Mouse (Mus musculus) liver, embryonic 14.5 days (tissue): ENCODE data around the gene Selenov. TPM values are rescaled to one million over a fixed set of nuclear protein-coding genes. Genes with fewer than 3 reads are reported as not detected.
A peak's percentile ranks its signal among the peaks of the same experiment; 100 is the strongest.

Experiments
- ATAC-seq: fragments of 200-750 bp; cut with Nextera tagmentation; 2 replicates; pipeline ENCODE4 v1.8.0; 2017; ENCODE audit warnings: moderate number of reproducible peaks, mild to moderate bottlenecking, moderate library complexity; ENCODE audit not compliant: insufficient read depth
- DNase-seq, 3 experiments: peaks; one replicate each; pipeline ENCODE4 v3.0.0-alpha.2; 2012 to 2013; ENCODE audit warnings: low read depth in 3 of 3, low spot score in 3 of 3
- H3K27ac ChIP-seq: fragments of 300-500 bp; sonication (generic); 2 replicates; pipeline ENCODE4 v1.5.1; 2014; ENCODE audit warnings: moderate library complexity, mild to moderate bottlenecking, control low read depth, inconsistent platforms
- H3K27me3 ChIP-seq: fragments of 300-500 bp; sonication (generic); 2 replicates; pipeline ENCODE4 v1.6.1; 2014; ENCODE audit warnings: mild to moderate bottlenecking, low read length, moderate library complexity; ENCODE audit not compliant: control insufficient read depth, insufficient read depth
- H3K36me3 ChIP-seq: fragments of 300-500 bp; sonication (generic); replicated peaks from 2 replicates; pipeline ENCODE4 v1.6.1; 2014; ENCODE audit warnings: low read depth; ENCODE audit not compliant: control insufficient read depth, insufficient read depth
- H3K4me1 ChIP-seq, 2 experiments: fragments of 200-500 bp in 1 of 2; fragments of 300-500 bp in 1 of 2; sonication (generic) in 1 of 2; replicated peaks; 2 replicates each; pipeline ENCODE4 v1.6.1; 2012 to 2014; ENCODE audit warnings: antibody characterized with exemption in 1 of 2, inconsistent platforms in 1 of 2, low read length in 1 of 2; ENCODE audit not compliant: control insufficient read depth in 2 of 2, insufficient read depth in 2 of 2
- H3K4me2 ChIP-seq: fragments of 300-500 bp; sonication (generic); 2 replicates; pipeline ENCODE4 v1.6.1; 2014; ENCODE audit warnings: low read depth, mild to moderate bottlenecking, control low read depth, moderate library complexity
- H3K4me3 ChIP-seq, 2 experiments: fragments of 200-500 bp in 1 of 2; fragments of 300-500 bp in 1 of 2; sonication (generic) in 1 of 2; 2 replicates each; pipeline ENCODE4 v1.5.1; 2012 to 2014; ENCODE audit warnings: low read depth in 2 of 2, low read length in 2 of 2, mild to moderate bottlenecking in 2 of 2, control low read depth in 1 of 2, inconsistent platforms in 1 of 2, moderate library complexity in 1 of 2; ENCODE audit not compliant: insufficient read depth in 1 of 2
- H3K9ac ChIP-seq: fragments of 300-500 bp; sonication (generic); replicated peaks from 2 replicates; pipeline ENCODE4 v1.6.1; 2014; ENCODE audit warnings: mild to moderate bottlenecking, control low read depth, moderate library complexity
- H3K9me3 ChIP-seq: fragments of 300-500 bp; sonication (generic); 2 replicates; pipeline ENCODE4 v1.6.1; 2016; ENCODE audit warnings: low read length, mixed read lengths; ENCODE audit not compliant: control insufficient read depth
- CTCF ChIP-seq: IDR thresholded peaks from 2 replicates; pipeline ENCODE4 v1.5.1; 2016; ENCODE audit warnings: antibody characterized with exemption, low read depth, control low read depth
- EP300 ChIP-seq: IDR thresholded peaks from 2 replicates; pipeline ENCODE4 v1.6.1; 2016; ENCODE audit warnings: antibody characterized with exemption, low read depth
- WGBS: fragments of 180-500 bp; shearing (Covaris S2); extraction: QIAGEN DNeasy Blood & Tissue Kit; methylation state at CpG from one replicate; pipeline ENCODE4 v1.1.7; 2014; ENCODE audit not compliant: insufficient replicate concordance; 5-methylcytosine and 5-hydroxymethylcytosine counted together
- polyA plus RNA-seq, 2 experiments: library from polyadenylated mRNA; depleted of rRNA in 1 of 2; stranded (reverse) in 1 of 2; unstranded in 1 of 2; fragments of >200 nt; fragmentation: Nextera tagmentation in 1 of 2; extraction: Ambion mirVana in 1 of 2; gene quantifications; 2 replicates each; pipeline versions ENCODE4 v1.2.1 to v1.2.3; 2012 to 2014

The Selenov gene
- polyA plus RNA-seq, 2 experiments = not detected

GRCm38 (mm10) chr7:28306216-28306615 lies 15.2 kb upstream of the Selenov start:
- TF ChIP-seq CTCF = no peak
- TF ChIP-seq EP300 = no peak
- ATAC-seq (no peak), DNase-seq (no peak)
- no peak overlapping the region for H3K4me3 ChIP-seq
- H3K9me3 ChIP-seq = no peaks in the 10 kb centered on the region
- H3K27ac ChIP-seq = no peak overlapping the region
- no peak overlapping the region for H3K9ac ChIP-seq
- H3K4me2 ChIP-seq = no peak overlapping the region
- H3K36me3 ChIP-seq = peaks cover 30% of the 10 kb centered on the region
- peaks cover 12% of the 10 kb centered on the region for H3K27me3 ChIP-seq
- WGBS = 86% methylated on average over 8 of the region's 8 CpGs
- H3K4me1 ChIP-seq = peaks cover 0 to 5% of the 10 kb centered on the region in 2 experiments; a peak in 3 of 4 replicates

DNA sequence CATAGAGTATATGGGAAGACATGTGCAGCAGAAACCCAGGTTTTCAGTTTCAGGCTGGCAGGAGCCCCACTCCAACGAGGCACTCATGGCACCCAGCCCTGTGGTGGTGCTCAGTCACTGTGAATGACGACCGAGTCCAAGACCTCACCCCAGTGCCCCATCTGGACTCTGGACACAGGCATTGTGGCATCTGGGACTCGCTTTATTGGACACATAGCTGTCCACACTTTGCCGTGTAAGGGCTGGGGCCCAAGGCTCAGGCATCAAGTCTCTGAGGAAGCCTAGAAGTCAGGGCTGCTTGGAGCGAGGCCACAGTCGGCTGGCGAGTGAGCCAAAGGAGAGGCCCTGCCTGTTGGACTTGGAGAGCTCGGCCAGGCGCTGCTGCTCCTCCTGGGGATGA lies 14.7 kb upstream of the Selenov start:
- WGBS = 81% methylated on average over 10 of the region's 10 CpGs
- H3K27ac ChIP-seq = no peak overlapping the region
- TF ChIP-seq EP300 = no peak
- no peak for TF ChIP-seq CTCF
- peaks cover 30% of the 10 kb centered on the region for H3K36me3 ChIP-seq
- no peak for ATAC-seq
- no peak overlapping the region for H3K4me2 ChIP-seq
- H3K4me3 ChIP-seq = no peak overlapping the region
- no peaks in the 10 kb centered on the region for H3K9me3 ChIP-seq
- no peak overlapping the region for H3K9ac ChIP-seq
- no peaks in the 10 kb centered on the region for H3K4me1 ChIP-seq
- peaks cover 18% of the 10 kb centered on the region for H3K27me3 ChIP-seq
- no peak for DNase-seq

GRCm38 (mm10) chr7:28301616-28302433 lies 10.8 kb upstream of the Selenov start, which contains the start of gene Dll3:
Gene Dll3 (minus strand): TSS chr7:28302238.
- no peak within 1 kb of the TSS for H3K27ac ChIP-seq
- peaks cover 15% of the 10 kb centered on the region for H3K36me3 ChIP-seq
- no peaks in the 10 kb centered on the region for H3K9me3 ChIP-seq
- TF ChIP-seq CTCF (peak; percentile 72), EP300 (no peak)
- no peaks in the 10 kb centered on the region for H3K4me1 ChIP-seq
- H3K9ac ChIP-seq = no peak within 1 kb of the TSS
- ATAC-seq (no peak), DNase-seq (no peak)
- peaks cover 40% of the 10 kb centered on the region for H3K27me3 ChIP-seq
- H3K4me2 ChIP-seq = peak within 1 kb of the TSS; percentile 36; the same call in 1 of the 2 replicates
- 0 out of 4 replicates have a peak within 1 kb of the TSS, but pooled peaks of 1 of the 2 experiments have one; percentile 4 for H3K4me3 ChIP-seq
- 2% methylated on average over 30 of the region's 30 CpGs for WGBS

DNA sequence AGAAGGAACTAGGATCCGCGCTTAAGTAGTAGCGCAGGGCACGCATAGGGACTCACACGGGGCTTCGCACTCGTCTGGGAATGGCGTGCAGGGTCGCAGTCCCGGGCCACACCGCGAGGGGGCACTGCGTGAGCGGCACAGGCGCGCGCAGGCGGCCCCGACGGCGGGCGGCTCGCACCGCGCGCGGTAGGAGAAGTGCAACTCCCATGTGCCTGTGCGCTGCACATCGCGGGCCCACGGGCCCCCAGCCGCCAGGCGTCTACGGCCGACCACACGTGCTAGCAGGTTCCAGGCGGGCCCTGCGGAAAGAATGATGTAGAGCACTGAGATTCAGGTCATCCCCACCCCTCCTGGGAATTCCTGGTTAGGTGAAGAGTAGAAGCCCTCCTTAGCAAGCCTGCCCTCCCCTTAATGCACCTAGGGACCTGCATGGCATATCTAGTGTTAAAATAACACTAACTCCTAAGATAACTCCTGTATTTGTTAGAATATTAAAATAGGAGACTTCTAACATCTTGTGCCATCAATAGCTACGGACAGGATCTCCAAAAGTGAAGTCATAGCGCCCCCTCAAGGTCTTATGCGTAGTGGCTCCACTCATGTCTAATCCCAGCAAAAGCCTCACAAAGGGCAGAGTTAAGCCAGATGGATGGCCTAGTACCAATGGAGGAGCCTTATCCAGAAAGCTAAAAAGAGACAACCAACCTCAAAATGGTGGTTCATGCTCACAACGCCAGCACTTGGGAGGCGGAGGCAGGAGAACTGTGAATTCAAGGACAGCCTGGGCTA lies 8.0 kb upstream of the Selenov start:
- Histone ChIP-seq H3K4me1 (no peaks in the 10 kb centered on the region; a peak in 1 of 4 replicates), H3K4me2 (no peak overlapping the region), H3K9me3 (no peaks in the 10 kb centered on the region), H3K36me3 (no peaks in the 10 kb centered on the region), H3K4me3 (no peak overlapping the region), H3K27me3 (peaks cover 54% of the 10 kb centered on the region), H3K9ac (no peak overlapping the region), H3K27ac (no peak overlapping the region)
- ATAC-seq = no peak
- peak; percentile 57 for TF ChIP-seq CTCF
- no peak for TF ChIP-seq EP300
- 23% methylated on average over 43 of the region's 43 CpGs for WGBS
- DNase-seq = peak in 2 of 3 experiments; percentile 43 to 46

- peak; percentile 52; the same call in 1 of the 2 replicates for ATAC-seq
- 11% methylated on average over 56 of the region's 63 CpGs for WGBS
- no peaks in the 10 kb centered on the region; a peak in 1 of 4 replicates for H3K4me1 ChIP-seq
- H3K27me3 ChIP-seq = peaks cover 63% of the 10 kb centered on the region
- H3K4me2 ChIP-seq = peak overlapping the region; percentile 57
- no peaks in the 10 kb centered on the region for H3K36me3 ChIP-seq
- no peak overlapping the region for H3K9ac ChIP-seq
- no peaks in the 10 kb centered on the region for H3K9me3 ChIP-seq
- peak overlapping the region; percentile 5 to 32; a peak in 3 of 4 replicates for H3K4me3 ChIP-seq
- H3K27ac ChIP-seq = no peak overlapping the region
- peak in 1 of 3 experiments; percentile 30 for DNase-seq
- TF ChIP-seq CTCF (no peak), EP300 (no peak)
These were observed 3.5 kb upstream of the Selenov start for GRCm38 (mm10) chr7:28294481-28294880.
